11 mouse cellular contexts compared by ENCODE assay signal in the genomic region with DNA sequence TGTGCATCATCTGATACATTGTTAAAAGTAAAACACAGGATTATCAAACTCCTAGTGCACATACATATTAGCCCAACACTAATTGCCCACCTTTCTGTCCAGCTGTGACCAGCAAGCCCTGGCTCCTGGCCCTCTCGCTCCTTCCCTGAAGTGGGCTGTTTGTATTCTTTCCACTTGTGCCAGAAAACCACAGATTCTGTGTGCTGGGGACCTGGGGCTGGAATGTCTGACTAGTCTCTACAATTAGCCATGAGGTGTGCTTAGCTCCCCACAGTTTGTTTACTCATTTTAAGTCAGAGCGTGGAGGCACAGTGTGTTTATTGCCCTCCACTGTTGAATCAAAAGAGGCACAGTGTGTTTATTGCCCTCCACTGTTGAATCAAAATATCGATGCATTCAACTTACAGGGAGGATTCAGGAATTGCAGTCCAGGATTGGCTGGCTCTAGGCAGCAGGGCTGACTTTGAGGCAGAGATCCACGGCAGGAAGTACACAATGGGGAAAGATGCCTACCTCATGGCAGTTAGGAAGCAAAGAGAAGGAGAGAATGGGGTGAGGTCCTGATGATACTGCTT.
"Had no signal": no experiment of that assay in that cellular context is flagged by ENCODE, and none has a peak within 500 bp of the region (broad histone marks: within the 10 kb centered on the region; RNA-seq: fewer than 3 reads in every experiment).

No protein-coding gene starts in this region.

- H3K4me3 ChIP-seq: left cerebral cortex, adult 2 months; limb, embryonic 15.5 days; liver, embryonic 13.5 days; lung, embryonic 15.5 days; neural tube, embryonic 12.5 days had no signal

- H3K27ac ChIP-seq: hindbrain, postnatal 0 days; left cerebral cortex, adult 2 months; limb, embryonic 15.5 days; liver, embryonic 13.5 days; lung, embryonic 15.5 days; neural tube, embryonic 12.5 days; stomach, postnatal 0 days had no signal

- H3K9ac ChIP-seq: limb, embryonic 15.5 days; liver, embryonic 13.5 days; lung, embryonic 15.5 days; neural tube, embryonic 12.5 days had no signal

- DNase-seq: kidney, adult 18-20 months; kidney, postnatal 14 days; liver, embryonic 13.5 days; midbrain, embryonic 14.5 days; thymus, postnatal 4 days had no signal

- ATAC-seq: hindbrain, postnatal 0 days had no signal

- H3K27me3 ChIP-seq: limb, embryonic 15.5 days; lung, embryonic 15.5 days; neural tube, embryonic 12.5 days had no signal

- H3K4me2 ChIP-seq: limb, embryonic 15.5 days; liver, embryonic 13.5 days; lung, embryonic 15.5 days; neural tube, embryonic 12.5 days had no signal

- H3K9me3 ChIP-seq: limb, embryonic 15.5 days; liver, embryonic 13.5 days; lung, embryonic 15.5 days; neural tube, embryonic 12.5 days had no signal

- H3K36me3 ChIP-seq: limb, embryonic 15.5 days; liver, embryonic 13.5 days; lung, embryonic 15.5 days; neural tube, embryonic 12.5 days had no signal

- H3K4me1 ChIP-seq: liver, embryonic 13.5 days; neural tube, embryonic 12.5 days had no signal
